Mouse (Mus musculus): ENCODE measurements around the gene Gucy1b1. TPM values are rescaled to one million over a fixed set of nuclear protein-coding genes. Genes with fewer than 3 reads are reported as not detected.

The Gucy1b1 gene
- 10 to 100 TPM; 15.5 to 17.1 TPM for total RNA-seq (2021)
- long read RNA-seq, experiment 1, transcript Gucy1b1-201 (14 exons, 3,223 nt): major isoform, 13 of 13 reads
- long read RNA-seq, experiment 1, partial matches to known transcripts: 0 of 13 reads
- long read RNA-seq, experiment 1, other reads (novel, unspliced or antisense): 0 of 13 reads
- long read RNA-seq, experiment 2, transcript Gucy1b1-201 (14 exons, 3,223 nt): major isoform, 14 of 14 reads
- long read RNA-seq, experiment 2, partial matches to known transcripts: 0 of 14 reads
- long read RNA-seq, experiment 2, other reads (novel, unspliced or antisense): 0 of 14 reads

DNA sequence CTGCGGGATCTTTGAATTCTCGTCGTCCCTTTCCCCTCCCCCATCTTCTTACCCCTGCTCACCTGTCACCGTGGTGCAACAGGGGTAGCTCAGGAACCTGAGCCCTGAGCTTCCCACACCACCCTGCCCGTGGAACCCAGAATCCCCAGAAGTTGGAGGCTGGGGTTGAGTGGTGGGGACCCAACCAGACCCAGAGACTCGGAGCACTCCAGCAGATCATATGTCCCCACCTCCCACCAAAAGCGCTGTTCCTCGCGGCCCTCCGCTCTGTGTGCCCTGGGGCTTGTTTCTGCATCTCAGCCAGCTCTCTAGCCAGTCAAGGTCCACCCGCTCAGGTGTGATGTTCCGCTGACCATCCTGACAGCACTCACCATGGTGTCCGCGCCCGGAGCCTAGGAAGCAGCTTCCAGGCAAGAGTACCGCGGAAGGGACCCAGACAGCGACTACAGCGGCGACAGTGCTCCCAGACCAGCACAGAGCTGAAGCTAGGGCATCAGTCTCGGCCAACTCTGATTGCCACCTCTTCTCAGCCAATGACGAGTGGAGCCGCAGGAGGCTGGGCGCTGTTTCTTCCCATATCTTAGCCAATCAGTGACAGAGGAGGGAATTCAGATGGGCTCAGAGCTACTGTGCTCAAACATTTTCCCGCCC lies at the start of gene Gucy1b1:
Gene Gucy1b1, minus strand, starts transcription at position 489 of the 651 bp plus-strand sequence.
- peak; percentile 70 for DNase-seq

DNA sequence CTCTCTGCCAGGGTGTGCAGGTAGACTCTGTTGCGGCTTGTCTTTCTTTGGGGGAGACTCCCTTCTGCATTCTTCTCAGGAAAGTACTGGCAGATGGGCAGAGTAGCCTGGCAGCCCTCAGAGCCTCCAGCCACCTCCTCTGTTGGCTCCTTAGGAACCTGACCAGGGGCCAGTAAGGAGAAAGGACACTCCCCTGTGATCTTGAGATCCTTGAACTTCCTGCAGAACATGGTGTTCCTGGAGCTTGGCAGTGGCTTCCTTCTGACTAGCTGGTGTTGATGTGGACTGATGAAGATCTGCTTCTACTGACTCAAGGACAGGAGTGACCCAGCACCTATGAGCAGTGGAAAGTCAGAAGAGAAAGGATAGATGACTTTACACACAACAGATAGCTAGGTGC lies 44.4 kb upstream of the Gucy1b1 start:
- no peak for DNase-seq

- DNase-seq: peak; percentile 24
Observed at GRCm38 (mm10) chr3:82112439-82112838, 38.0 kb upstream of the Gucy1b1 start.

DNA sequence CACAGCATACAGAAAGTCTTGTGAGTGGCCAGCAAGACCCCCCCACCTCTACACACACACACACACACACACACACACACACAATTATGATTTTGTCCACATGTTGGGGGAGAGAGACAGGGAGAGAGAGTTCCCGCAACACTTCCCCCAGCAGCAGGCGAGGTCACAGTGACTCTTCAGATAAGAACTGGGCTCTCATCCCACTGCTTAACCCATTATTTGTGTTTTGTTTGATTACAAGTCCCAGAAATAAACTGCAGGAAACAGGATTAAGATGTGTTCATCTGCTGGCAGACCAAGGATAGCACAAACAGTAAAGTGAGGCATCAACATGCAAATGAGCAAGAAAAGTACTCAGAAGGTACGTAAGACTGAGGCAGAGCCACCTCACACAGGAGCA lies 37.5 kb upstream of the Gucy1b1 start:
- peak; percentile 41 for DNase-seq

GRCm38 (mm10) chr3:82108951-82109350 lies 34.5 kb upstream of the Gucy1b1 start:
- no peak for DNase-seq

- DNase-seq: no peak
Observed at GRCm38 (mm10) chr3:82104229-82104628, 29.7 kb upstream of the Gucy1b1 start.

- no peak for DNase-seq
Observed at GRCm38 (mm10) chr3:82099127-82099526, 24.6 kb upstream of the Gucy1b1 start.

DNA sequence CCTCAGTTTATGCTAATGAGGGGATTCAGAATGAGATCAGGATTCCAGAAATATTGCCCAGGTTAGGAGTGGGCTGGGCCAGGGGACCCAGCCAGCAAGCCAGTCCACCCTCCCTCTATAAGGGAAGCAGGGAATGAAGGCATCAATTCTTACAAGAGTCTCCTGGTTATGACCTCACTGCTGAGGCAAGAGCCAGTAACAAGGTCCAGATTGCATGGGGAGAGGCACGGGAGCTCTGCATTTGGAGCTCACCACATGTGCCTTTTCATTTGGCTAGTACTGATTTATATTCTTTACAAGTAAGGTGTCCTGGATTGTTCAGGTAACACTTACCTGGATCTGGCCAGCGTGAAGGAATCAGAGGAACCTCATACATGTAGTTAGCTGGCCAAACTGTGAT lies 22.3 kb upstream of the Gucy1b1 start:
- DNase-seq: no peak

DNA sequence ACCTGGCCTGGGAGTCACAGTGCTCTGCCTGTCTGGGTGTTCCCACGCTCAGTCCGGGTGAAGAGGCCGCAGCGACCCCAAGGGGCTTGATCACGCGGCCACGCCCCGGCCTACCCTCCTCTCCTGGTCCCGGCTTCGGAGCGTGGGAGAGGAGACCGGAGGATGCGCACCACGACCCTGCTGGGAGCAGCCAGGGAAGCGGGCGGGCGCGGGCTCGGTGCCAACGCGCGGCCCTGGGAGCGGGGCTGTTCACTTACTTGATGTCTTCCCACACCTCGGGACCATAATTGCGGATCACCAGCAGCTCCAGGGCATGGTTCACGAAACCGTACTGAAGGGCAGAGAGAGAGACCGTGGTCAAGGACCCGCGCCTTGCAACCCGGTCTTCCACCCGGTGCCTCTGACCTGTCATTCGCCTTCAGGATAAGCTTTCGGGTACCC lies 728 bp downstream of the Gucy1b1 start:
- peak; percentile 58 for DNase-seq

GRCm38 (mm10) chr3:82067830-82068229 lies 6.7 kb downstream of the Gucy1b1 start:
- DNase-seq: no peak

DNA sequence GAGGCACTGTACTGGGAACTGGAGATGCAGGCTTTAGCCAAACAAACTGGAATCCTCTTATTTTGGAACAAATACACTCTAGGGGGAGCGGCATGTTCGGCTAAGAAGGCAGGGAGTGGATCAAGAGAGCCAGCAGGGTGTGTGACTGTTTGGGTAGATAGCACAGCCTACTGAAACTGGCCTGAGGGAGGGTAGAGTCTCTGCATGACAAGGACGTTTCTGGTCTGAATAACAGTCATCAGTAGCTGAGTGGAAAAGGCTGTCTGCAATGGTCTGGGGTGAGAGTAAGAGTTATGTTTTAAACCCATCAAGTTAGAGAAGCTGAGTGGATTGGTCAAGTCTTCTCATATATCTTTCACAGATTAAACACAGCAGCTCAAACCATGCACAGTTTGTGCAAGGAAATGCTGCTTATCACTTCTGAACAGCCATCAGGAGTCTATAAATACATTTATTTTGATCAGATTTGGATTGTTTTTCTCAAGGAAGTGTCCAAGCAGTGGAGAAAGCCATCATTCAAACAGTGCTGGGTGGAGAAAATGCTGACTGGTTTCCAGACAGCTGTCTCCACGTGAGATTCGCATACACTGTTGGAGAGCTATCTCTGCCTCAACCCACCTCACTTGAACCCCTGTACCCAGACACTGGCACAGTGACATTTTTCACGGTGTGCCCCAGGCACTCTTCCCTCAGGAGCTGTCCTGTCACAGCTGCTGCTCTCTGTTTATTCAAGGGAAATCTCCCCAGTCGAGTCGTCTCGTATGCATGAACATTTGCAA lies 12.9 kb downstream of the Gucy1b1 start:
- no peak for DNase-seq

GRCm38 (mm10) chr3:82057201-82057600 lies 17.3 kb downstream of the Gucy1b1 start:
- no peak for DNase-seq

DNA sequence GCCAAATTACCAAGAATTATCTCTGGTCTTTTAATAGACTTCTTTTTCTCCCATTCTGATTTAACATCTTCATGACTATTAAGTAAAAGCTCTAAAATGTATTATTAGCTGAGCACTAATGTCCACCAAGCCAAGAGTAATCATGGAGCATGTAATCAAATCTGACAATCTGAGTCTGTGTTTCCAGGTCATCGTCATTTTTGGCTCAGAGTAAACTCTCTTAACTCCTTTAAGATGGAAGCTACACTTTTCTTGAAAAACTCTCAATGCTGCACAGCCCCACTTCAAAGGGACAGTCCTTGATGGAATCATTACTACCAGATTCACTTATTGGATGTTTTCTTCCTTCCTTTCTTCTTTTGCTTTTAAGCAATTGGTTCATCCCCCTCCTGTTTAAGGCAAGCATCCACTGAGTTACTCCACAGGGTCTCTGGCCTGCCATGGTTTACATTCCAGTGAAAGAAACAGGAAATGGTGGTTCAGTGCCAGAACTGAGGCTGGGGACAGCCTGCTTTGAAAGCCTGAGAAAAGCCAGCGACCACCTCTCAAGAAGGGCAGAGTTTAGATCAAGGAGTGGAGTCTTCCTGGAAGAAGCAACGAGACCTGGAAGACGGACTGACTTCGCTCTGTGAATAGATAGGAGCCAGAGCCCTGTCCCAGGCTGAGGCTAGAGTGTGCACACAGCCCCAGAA lies 20.1 kb downstream of the Gucy1b1 start:
- DNase-seq: no peak

DNA sequence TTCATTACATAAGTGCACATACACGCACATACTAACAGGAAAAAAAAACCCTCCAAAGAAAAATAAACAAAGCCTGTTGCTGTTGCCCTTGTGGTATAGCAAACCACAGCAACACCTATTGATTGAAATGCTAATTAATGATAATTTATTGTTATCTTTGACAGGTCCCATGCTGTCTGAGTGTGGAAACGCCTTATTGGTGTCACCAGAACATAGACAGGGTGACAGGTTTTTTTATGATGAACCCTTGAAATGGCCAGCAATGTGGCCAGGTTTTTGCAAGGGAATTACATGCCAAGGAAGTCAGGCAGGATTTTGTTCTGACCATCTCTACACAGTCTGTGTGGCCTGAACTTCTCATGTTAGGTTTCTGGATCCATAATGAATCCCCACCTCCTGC lies 22.5 kb downstream of the Gucy1b1 start:
- no peak for DNase-seq

DNA sequence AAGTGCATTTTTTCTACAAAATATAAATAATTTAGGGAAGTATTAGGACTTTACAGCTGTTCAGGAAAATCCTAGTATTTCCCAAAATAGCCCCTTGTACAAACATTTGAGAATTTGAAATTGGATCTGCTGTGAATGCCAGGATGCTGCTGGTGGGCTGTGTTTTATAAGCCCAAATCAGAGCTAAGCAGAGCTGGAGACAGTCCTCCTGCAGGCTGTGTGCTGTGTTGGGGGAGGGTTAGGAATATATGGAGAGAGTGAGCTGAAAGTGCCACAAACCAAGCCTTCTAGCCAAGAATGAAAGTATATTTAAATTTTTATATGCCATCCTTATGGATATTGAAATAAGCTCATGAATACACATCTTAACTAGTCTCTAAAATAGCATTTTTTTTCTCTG lies 23.0 kb downstream of the Gucy1b1 start:
- DNase-seq: no peak

GRCm38 (mm10) chr3:82048681-82049080 lies 25.8 kb downstream of the Gucy1b1 start:
- DNase-seq: no peak

DNA sequence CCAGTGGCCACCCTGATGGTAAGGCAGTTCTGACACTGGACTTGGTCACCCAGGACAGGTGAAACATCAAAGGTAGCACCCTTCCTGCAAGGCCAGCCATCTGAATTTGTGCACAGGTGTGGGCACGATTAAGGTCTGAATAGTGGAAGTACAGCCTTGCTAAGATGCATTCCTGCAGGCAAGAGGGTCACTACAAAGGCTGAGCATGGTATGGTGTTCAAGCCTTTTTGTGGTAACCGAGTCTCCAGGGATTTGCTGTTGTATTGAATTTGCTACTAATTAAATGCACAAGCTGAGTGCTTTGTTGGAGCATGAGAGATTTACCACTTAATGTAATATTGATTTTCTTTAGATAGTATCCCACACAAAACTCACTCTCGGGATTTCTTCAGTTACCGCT lies 26.4 kb downstream of the Gucy1b1 start:
- no peak for DNase-seq

GRCm38 (mm10) chr3:82047100-82047753 lies 27.3 kb downstream of the Gucy1b1 start:
- DNase-seq: peak; percentile 67

DNA sequence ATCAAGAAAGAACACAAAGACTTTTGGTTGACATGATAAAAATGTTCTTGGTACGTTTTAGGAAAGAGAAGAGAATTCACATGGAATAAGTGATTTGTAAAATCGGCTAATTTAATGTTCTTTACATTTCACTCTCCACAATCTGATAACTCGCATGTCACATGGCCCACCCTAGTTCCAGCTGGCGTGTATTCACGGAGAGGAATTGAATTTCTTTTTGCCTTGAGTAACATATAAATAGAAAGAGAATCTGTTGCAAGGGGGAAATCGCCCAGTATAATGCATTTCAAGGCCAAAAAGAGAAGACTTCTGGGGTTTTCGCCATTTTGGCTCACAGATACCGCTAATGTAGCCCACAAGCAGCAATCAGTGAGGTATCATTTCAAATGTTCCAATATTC lies 28.4 kb downstream of the Gucy1b1 start:
- no peak for DNase-seq

DNA sequence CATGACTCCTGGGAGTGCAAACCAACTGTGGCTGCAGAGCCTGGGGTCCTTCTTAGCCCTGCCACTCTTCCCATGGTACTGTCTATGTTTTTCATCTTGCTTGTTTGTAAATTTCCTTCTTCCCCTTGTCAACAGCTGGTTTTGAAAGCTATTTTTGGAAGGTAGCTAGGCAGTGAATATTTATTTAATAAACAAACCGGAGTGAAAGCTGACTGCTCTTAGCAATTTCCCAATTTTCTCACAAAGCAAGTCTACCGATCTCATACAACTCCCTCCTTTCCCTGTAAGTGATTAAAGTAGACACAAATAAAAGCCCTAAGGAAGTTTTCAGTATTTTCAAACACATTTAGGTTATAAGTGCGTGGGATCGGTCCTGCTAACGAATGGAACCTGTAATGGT lies 29.6 kb downstream of the Gucy1b1 start:
- no peak for DNase-seq

- DNase-seq: no peak
Observed at GRCm38 (mm10) chr3:82043676-82044075, 30.8 kb downstream of the Gucy1b1 start.

All from adrenal gland, postnatal 10 days (tissue).